Comparison of ENCODE assay signal across 15 mouse cellular contexts in the genomic region with DNA sequence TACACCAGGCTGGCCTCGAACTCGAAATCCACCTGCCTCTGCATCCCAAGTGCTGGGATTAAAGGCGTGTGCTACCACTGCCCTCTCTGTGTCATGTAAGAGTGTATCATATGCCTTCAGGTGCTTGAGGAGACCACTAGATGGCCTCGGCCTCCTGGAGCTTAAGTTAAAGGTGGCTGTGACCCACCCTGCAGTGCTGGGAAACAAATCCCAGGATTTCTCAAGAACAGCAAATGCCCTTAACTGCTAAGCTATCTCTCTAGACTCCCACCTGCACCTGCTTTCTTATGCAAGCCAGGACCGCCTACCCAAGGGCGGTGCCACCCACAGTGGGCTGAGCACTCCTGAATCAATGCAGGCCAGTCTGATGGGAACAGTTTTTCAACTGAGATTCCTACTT. TPM values are rescaled to one million over a fixed set of nuclear protein-coding genes. Genes with fewer than 3 reads are reported as not detected.
DNase-seq lines count a peak whose midpoint lies in the region; ATAC-seq and TF ChIP-seq lines count a peak whose summit lies in the region.
"Had no signal": no experiment of that assay in that cellular context is flagged by ENCODE, and none has a peak within 500 bp of the region (broad histone marks: within the 10 kb centered on the region; RNA-seq: fewer than 3 reads in every experiment).

No protein-coding gene starts in this region.

- no peak overlapping the region for H3K9ac ChIP-seq in liver, postnatal 0 days (replicated peaks)
- H3K9ac ChIP-seq: embryonic facial prominence, embryonic 12.5 days; hindbrain, embryonic 13.5 days; neural tube, embryonic 15.5 days had no signal

- ATAC-seq in liver, postnatal 0 days = no peak
- no peak for ATAC-seq in monocyte, adult 5-6 weeks (replicated peaks; ENCODE audit: insufficient number of reproducible peaks, low FRiP score, low TSS enrichment, poor library complexity, severe bottlenecking)
- ATAC-seq in erythroid progenitor cell, adult 5-6 weeks (replicated peaks; ENCODE audit: low FRiP score, poor library complexity, severe bottlenecking) = no peak
- ATAC-seq: forebrain, embryonic 14.5 days had no signal

- TF ChIP-seq CTCF in layer of hippocampus, adult 2 months (conservative IDR thresholded peaks at IDR 0.05) = peak; percentile 40
- TF ChIP-seq CTCF in liver, postnatal 0 days (IDR thresholded peaks at IDR 0.05; ENCODE audit: low read depth) = peak; percentile 56

- WGBS in liver, postnatal 0 days (ENCODE audit: insufficient replicate concordance) = 86% methylated on average over 6 of the region's 6 CpGs

- H3K4me2 ChIP-seq in liver, postnatal 0 days (ENCODE audit: low read depth, low read length) = no peak overlapping the region
- H3K4me2 ChIP-seq: embryonic facial prominence, embryonic 12.5 days; hindbrain, embryonic 13.5 days; midbrain, embryonic 11.5 days; neural tube, embryonic 15.5 days had no signal

- H3K9me3 ChIP-seq in liver, postnatal 0 days (ENCODE audit: low read length) = no peaks in the 10 kb centered on the region
- H3K9me3 ChIP-seq: embryonic facial prominence, embryonic 12.5 days; hindbrain, embryonic 13.5 days; neural tube, embryonic 15.5 days had no signal

- H3K4me1 ChIP-seq in liver, postnatal 0 days (ENCODE audit: insufficient read depth) = no peaks in the 10 kb centered on the region
- H3K4me1 ChIP-seq: embryonic facial prominence, embryonic 12.5 days; hindbrain, embryonic 13.5 days; neural tube, embryonic 15.5 days had no signal

- TF ChIP-seq EP300 in liver, postnatal 0 days (IDR thresholded peaks at IDR 0.05; ENCODE audit: low read depth) = no peak

- H3K4me3 ChIP-seq in layer of hippocampus, adult 2 months = no peak overlapping the region
- H3K4me3 ChIP-seq in liver, postnatal 0 days (ENCODE audit: low read depth, low read length) = no peak overlapping the region
- H3K4me3 ChIP-seq: embryonic facial prominence, embryonic 12.5 days; hindbrain, embryonic 13.5 days; neural tube, embryonic 15.5 days had no signal

- no peak overlapping the region for H3K27ac ChIP-seq in layer of hippocampus, adult 2 months
- no peak overlapping the region for H3K27ac ChIP-seq in liver, postnatal 0 days (ENCODE audit: low read depth)
- H3K27ac ChIP-seq: embryonic facial prominence, embryonic 12.5 days; hindbrain, embryonic 13.5 days; neural tube, embryonic 15.5 days had no signal

- DNase-seq in layer of hippocampus, adult 2 months (ENCODE audit: low spot score in 2 of 2) = no peak
- DNase-seq in layer of hippocampus, adult 9-10 months (ENCODE audit: low spot score) = no peak
- DNase-seq in ES-CJ7 (ENCODE audit: low read depth, low spot score) = peak; percentile 96
- peak; percentile 66 for DNase-seq in WW6 (ENCODE audit: low read depth, low spot score)
- no peak for DNase-seq in liver, postnatal 0 days
- no peak for DNase-seq in cerebellum, postnatal 36 days
- DNase-seq: kidney, postnatal 36 days; thymus, postnatal 4 days had no signal

- peaks cover 78% of the 10 kb centered on the region for H3K36me3 ChIP-seq in liver, postnatal 0 days (replicated peaks; ENCODE audit: insufficient read depth, low read length)
- H3K36me3 ChIP-seq: hindbrain, embryonic 13.5 days had no signal

- H3K27me3 ChIP-seq in liver, postnatal 0 days (ENCODE audit: insufficient read depth, low read length) = no peaks in the 10 kb centered on the region
- H3K27me3 ChIP-seq: embryonic facial prominence, embryonic 12.5 days; hindbrain, embryonic 13.5 days; neural tube, embryonic 15.5 days had no signal

RNA-seq across cellular contexts. Expression of gene Sugt1, which starts 22.7 kb away (rescaled TPM):
- 10 to 100 TPM; 89.7 to 92.1 TPM for total RNA-seq in layer of hippocampus, adult 2 months (2021)
- polyA plus RNA-seq in liver, postnatal 0 days (2015; fragmentation: Nextera tagmentation; extraction: Ambion mirVana) = 33.2 and 33.5 TPM in 2 replicates
- total RNA-seq in monocyte, adult 5-6 weeks (2017) = 144 to 198 TPM (median 182 TPM) in 3 replicates
- total RNA-seq in erythroid progenitor cell, adult 5-6 weeks (2015; ENCODE audit: low replicate concordance) = 40.7 and 44.0 TPM in 2 replicates
- total RNA-seq in erythroid progenitor cell, adult 5-6 weeks (2017; ENCODE audit: low replicate concordance) = 17.1 and 61.1 TPM in 2 replicates

Comparison
In these comparisons a context has a peak if more than half of its experiments do, and no peak if none do; other contexts are left out.
1. DNase-seq: peak in ES-CJ7 (single experiment) and WW6 (single experiment); none in layer of hippocampus, adult 2 months (0 of 2), layer of hippocampus, adult 9-10 months (single experiment), liver, postnatal 0 days (single experiment) and cerebellum, postnatal 36 days (0 of 2).